Mouse (Mus musculus) megakaryocyte progenitor cell, adult 5-6 weeks (primary cell): ENCODE results near the gene Bend7. TPM values are rescaled to one million over a fixed set of nuclear protein-coding genes. Genes with fewer than 3 reads are reported as not detected.

Experiments used
- total RNA-seq, 2 experiments: library from RNA; stranded (forward) in 1 of 2; stranded (reverse) in 1 of 2; fragments of 157-497, 149-512 nt in 1 of 2; fragments of 200-1000 nt in 1 of 2; gene quantifications; 2 replicates each; pipeline versions ENCODE4 v1.2.3 to v1.2.4; 2015 to 2017

Bend7 gene
- total RNA-seq, 2 experiments from 2014 or later, result 0.64 TPM; not detected in 1

Other genes with a start within 250 kb of the Bend7 start
- gene Prpf18, start 65.7 kb upstream of the Bend7 start, total RNA-seq (2015), result 22.2 and 23.8 TPM in 2 replicates
- 63.4 and 71.7 TPM in 2 replicates for gene Prpf18, start 65.7 kb upstream of the Bend7 start, total RNA-seq (2017)
- 29.3 and 32.5 TPM in 2 replicates for gene Sephs1, start 163.7 kb downstream of the Bend7 start, total RNA-seq (2015)
- 30.2 and 42.7 TPM in 2 replicates for gene Sephs1, start 163.7 kb downstream of the Bend7 start, total RNA-seq (2017)
- 79.9 and 87.4 TPM in 2 replicates for gene Phyh, start 201.2 kb downstream of the Bend7 start, total RNA-seq (2015)
- 38.5 and 41.9 TPM in 2 replicates for gene Phyh, start 201.2 kb downstream of the Bend7 start, total RNA-seq (2017)